In the genomic region with DNA sequence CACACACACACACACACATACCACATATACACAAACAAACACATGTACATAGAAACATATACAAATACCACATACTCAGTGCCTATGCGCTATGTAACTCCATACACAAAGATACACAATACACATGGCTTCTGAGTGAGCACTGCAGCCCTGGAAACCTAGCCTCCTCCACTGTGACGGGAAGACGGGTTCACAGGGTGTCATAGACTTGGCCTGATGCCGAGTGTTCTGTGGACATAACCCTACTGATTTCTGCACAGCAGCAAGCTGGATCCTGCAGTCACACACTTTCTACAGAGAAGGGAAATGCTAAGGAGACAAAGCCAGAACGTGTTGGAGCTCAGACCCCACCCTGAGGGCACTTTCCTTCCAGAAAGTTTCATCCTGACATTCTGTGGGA, we compare ENCODE assay signal across 10 mouse cellular contexts. TPM values are rescaled to one million over a fixed set of nuclear protein-coding genes. Genes with fewer than 3 reads are reported as not detected.
DNase-seq lines count a peak whose midpoint lies in the region; ATAC-seq lines count a peak whose summit lies in the region.
"Had no signal": no experiment of that assay in that cellular context is flagged by ENCODE, and none has a peak within 500 bp of the region (broad histone marks: within the 10 kb centered on the region; RNA-seq: fewer than 3 reads in every experiment).

No protein-coding gene starts in this region.

- WGBS in heart, embryonic 12.5 days, result 45% methylated on average over 5 of the region's 5 CpGs

- ATAC-seq in heart, embryonic 12.5 days (ENCODE audit: insufficient number of reproducible peaks, low FRiP score), result peak; percentile 74
- ATAC-seq in erythroblast, adult 5-6 weeks (replicated peaks; ENCODE audit: low FRiP score, poor library complexity, severe bottlenecking), result no peak

- no peak overlapping the region for H3K4me3 ChIP-seq in heart, embryonic 12.5 days
- H3K4me3 ChIP-seq: erythroblast, embryonic 14.5 days; limb, embryonic 15.5 days had no signal

- intact Hi-C loops in left cerebral cortex, postnatal 4 days (cut with DNase I), result no loop called here
- intact Hi-C loops in left cerebral cortex, postnatal 36 days (cut with DNase I), result no loop called here

- H3K4me1 ChIP-seq in heart, embryonic 12.5 days (replicated peaks), result peaks cover 32% of the 10 kb centered on the region
- H3K4me1 ChIP-seq: limb, embryonic 15.5 days had no signal

- H3K4me2 ChIP-seq in heart, embryonic 12.5 days, result no peak overlapping the region
- H3K4me2 ChIP-seq: limb, embryonic 15.5 days had no signal

- DNase-seq in left cerebral cortex, postnatal 4 days, result peak; percentile 44
- no peak for DNase-seq in left cerebral cortex, postnatal 36 days (ENCODE audit: low spot score in 2 of 2)
- peak; percentile 16 to 45 for DNase-seq in adrenal gland, postnatal 36 days
- peak; percentile 51 to 67 for DNase-seq in kidney, postnatal 36 days
- no peak for DNase-seq in testis, postnatal 14 days (ENCODE audit: low spot score)

- no peaks in the 10 kb centered on the region for H3K36me3 ChIP-seq in heart, embryonic 12.5 days
- H3K36me3 ChIP-seq: G1E; limb, embryonic 15.5 days had no signal

- no peak overlapping the region for H3K9ac ChIP-seq in heart, embryonic 12.5 days
- H3K9ac ChIP-seq: limb, embryonic 15.5 days had no signal

- H3K9me3 ChIP-seq in heart, embryonic 12.5 days (replicated peaks), result no peaks in the 10 kb centered on the region
- H3K9me3 ChIP-seq: G1E; limb, embryonic 15.5 days had no signal

- peak overlapping the region; percentile 49; the same call in 1 of the 2 replicates for H3K27ac ChIP-seq in heart, embryonic 12.5 days (ENCODE audit: poor library complexity, severe bottlenecking)
- H3K27ac ChIP-seq: limb, embryonic 15.5 days had no signal

- H3K27me3 ChIP-seq in heart, embryonic 12.5 days (replicated peaks), result peaks cover 17% of the 10 kb centered on the region
- H3K27me3 ChIP-seq: limb, embryonic 15.5 days had no signal

RNA-seq across cellular contexts. Expression of gene Cdhr1, which starts 6.6 kb away (rescaled TPM):
- total RNA-seq in left cerebral cortex, postnatal 4 days (2021), result 10 to 100 TPM in 1 of 2 experiments, 1 to 10 TPM in 1; 9.4 to 11.5 TPM
- 10 to 100 TPM; 11.2 to 17.0 TPM for total RNA-seq in left cerebral cortex, postnatal 36 days (2021)
- under 1 TPM; 0.16 to 0.17 TPM for total RNA-seq in adrenal gland, postnatal 36 days (2021)
- 0.14 and 0.20 TPM in 2 replicates for polyA plus RNA-seq in heart, embryonic 12.5 days (2016; fragmentation: Nextera tagmentation; extraction: Ambion mirVana)
- 0.42 TPM in 1 of 2 replicates, not detected in the other for total RNA-seq in erythroblast, adult 5-6 weeks (2015; ENCODE audit: low replicate concordance)
- not detected in 2 replicates for total RNA-seq in erythroblast, adult 5-6 weeks (2017; ENCODE audit: low replicate concordance)
- polyA plus RNA-seq: erythroblast, embryonic 14.5 days; G1E had no signal

RNA-seq across cellular contexts. Expression of gene 2610528A11Rik, which starts 9.1 kb away (rescaled TPM):
- under 1 TPM; 0.54 to 0.72 TPM for total RNA-seq in left cerebral cortex, postnatal 4 days (2021)
- total RNA-seq in left cerebral cortex, postnatal 36 days (2021), result under 1 TPM; 0.95 to 0.96 TPM
- total RNA-seq in adrenal gland, postnatal 36 days (2021), result 1 to 10 TPM in 1 of 2 experiments, under 1 TPM in 1; 0.86 to 1.3 TPM
- 0.96 and 1.8 TPM in 2 replicates for polyA plus RNA-seq in heart, embryonic 12.5 days (2016; fragmentation: Nextera tagmentation; extraction: Ambion mirVana)
- total RNA-seq in erythroblast, adult 5-6 weeks (2015; ENCODE audit: low replicate concordance), result not detected in 2 replicates
- not detected in 2 replicates for total RNA-seq in erythroblast, adult 5-6 weeks (2017; ENCODE audit: low replicate concordance)
- total RNA-seq: G1E had no signal
- polyA plus RNA-seq: erythroblast, embryonic 14.5 days; G1E had no signal

RNA-seq across cellular contexts. Expression of gene Ghitm, which starts 30.3 kb away (rescaled TPM):
- total RNA-seq in left cerebral cortex, postnatal 4 days (2021), result 100 to 1,000 TPM; 133 to 139 TPM
- total RNA-seq in left cerebral cortex, postnatal 36 days (2021), result 100 to 1,000 TPM; 417 to 434 TPM
- total RNA-seq in adrenal gland, postnatal 36 days (2021), result 100 to 1,000 TPM; 675 to 807 TPM
- polyA plus RNA-seq in heart, embryonic 12.5 days (2016; fragmentation: Nextera tagmentation; extraction: Ambion mirVana), result 366 and 371 TPM in 2 replicates
- 190 and 199 TPM in 2 replicates for total RNA-seq in erythroblast, adult 5-6 weeks (2015; ENCODE audit: low replicate concordance)
- total RNA-seq in erythroblast, adult 5-6 weeks (2017; ENCODE audit: low replicate concordance), result 230 and 266 TPM in 2 replicates

RNA-seq across cellular contexts. Expression of gene Lrit2, which starts 37.0 kb away (rescaled TPM):
- not detected for total RNA-seq in left cerebral cortex, postnatal 4 days (2021)
- total RNA-seq in left cerebral cortex, postnatal 36 days (2021), result not detected
- not detected for total RNA-seq in adrenal gland, postnatal 36 days (2021)
- polyA plus RNA-seq in heart, embryonic 12.5 days (2016; fragmentation: Nextera tagmentation; extraction: Ambion mirVana), result not detected in 2 replicates
- total RNA-seq in erythroblast, adult 5-6 weeks (2015; ENCODE audit: low replicate concordance), result not detected in 2 replicates
- total RNA-seq in erythroblast, adult 5-6 weeks (2017; ENCODE audit: low replicate concordance), result not detected in 2 replicates
- polyA plus RNA-seq: erythroblast, embryonic 14.5 days; G1E; limb, embryonic 15.5 days had no signal

RNA-seq across cellular contexts. Expression of gene Lrit1, which starts 50.1 kb away (rescaled TPM):
- not detected for total RNA-seq in left cerebral cortex, postnatal 4 days (2021)
- total RNA-seq in left cerebral cortex, postnatal 36 days (2021), result not detected
- total RNA-seq in adrenal gland, postnatal 36 days (2021), result not detected
- polyA plus RNA-seq in heart, embryonic 12.5 days (2016; fragmentation: Nextera tagmentation; extraction: Ambion mirVana), result not detected in 2 replicates
- not detected in 2 replicates for total RNA-seq in erythroblast, adult 5-6 weeks (2015; ENCODE audit: low replicate concordance)
- not detected in 2 replicates for total RNA-seq in erythroblast, adult 5-6 weeks (2017; ENCODE audit: low replicate concordance)
- polyA plus RNA-seq: erythroblast, embryonic 14.5 days; G1E; limb, embryonic 15.5 days had no signal

Comparison
In these comparisons a context has a peak if more than half of its experiments do, and no peak if none do; other contexts are left out.
1. DNase-seq: peak in left cerebral cortex, postnatal 4 days (single experiment), adrenal gland, postnatal 36 days (2 of 2) and kidney, postnatal 36 days (2 of 2); none in left cerebral cortex, postnatal 36 days (0 of 2) and testis, postnatal 14 days (single experiment).
2. RNA of gene Cdhr1, which starts 6.6 kb away (total RNA-seq): 11.2 to 17.0 TPM in left cerebral cortex, postnatal 36 days and 9.4 to 11.5 TPM in left cerebral cortex, postnatal 4 days; 0.16 to 0.17 TPM in adrenal gland, postnatal 36 days and 0.42 TPM in erythroblast, adult 5-6 weeks; every median in the first group is over 4 times any median in the second.